Mouse (Mus musculus) natural killer cell, adult 2 months (primary cell): ENCODE measurements at regions not wholly inside any gene's neighbourhood (a gene's known extent, or its start where the extent isn't known, plus 50 kb on each side); places are given as distances from the start of the nearest gene placed in this dataset.
"Not testable (repeated sequence)": the region's sequence is repeated elsewhere in the genome, so short reads cannot be mapped to it uniquely, and the experiment has no call there.

ENCODE experiments used
- DNase-seq, 2 experiments: peaks; one replicate each; pipeline ENCODE4 v3.0.0; 2022; ENCODE audit warnings: low spot score in 2 of 2

DNA sequence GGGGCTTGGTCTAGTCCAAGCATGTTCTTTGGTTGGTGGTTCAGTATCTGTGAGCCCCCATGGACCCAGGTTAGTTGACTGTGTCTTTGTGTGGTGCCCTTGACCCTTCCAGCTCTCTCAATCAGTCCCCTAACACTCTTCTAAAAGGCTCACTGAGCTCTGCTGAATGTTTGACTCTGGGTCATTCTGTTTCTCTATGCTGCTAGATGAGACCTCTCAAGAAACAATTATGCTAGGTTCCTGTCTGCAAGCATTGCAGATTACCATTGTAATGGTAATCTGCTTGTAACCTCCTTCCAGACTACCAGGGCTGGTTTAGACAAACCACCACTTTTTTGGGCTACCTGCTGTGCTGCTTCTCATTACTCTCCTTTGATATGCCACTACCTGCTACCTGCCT, 2863.9 kb downstream of the Gm37988 start:
- no peak for DNase-seq

- peak in 1 of 2 experiments; percentile 0 for DNase-seq
Measured at GRCm38 (mm10) chr1:7709206-7709605, 2901.5 kb downstream of the Gm37988 start.

GRCm38 (mm10) chr1:7732725-7733124, 2925.0 kb downstream of the Gm37988 start:
- no peak for DNase-seq

DNA sequence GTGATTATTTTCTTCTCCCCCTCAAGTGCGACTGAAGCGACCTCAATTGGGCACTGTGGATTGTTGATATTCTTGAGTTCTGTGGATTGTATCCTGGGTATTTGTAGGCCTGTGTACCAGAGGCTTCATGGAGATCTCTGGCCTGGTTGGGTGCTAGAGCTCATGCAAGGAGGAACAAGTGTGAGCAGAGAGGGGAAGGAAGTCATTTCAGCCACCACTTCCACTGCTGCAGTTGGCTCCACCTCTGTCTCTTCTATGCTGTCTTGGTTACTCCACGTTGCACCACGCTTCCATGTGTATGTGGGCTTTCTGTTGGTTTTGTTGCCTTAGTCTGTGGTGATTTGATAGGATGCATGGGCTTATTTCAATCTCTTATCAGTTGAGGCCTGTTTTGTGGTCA, 2929.6 kb downstream of the Gm37988 start:
- DNase-seq = no peak

DNA sequence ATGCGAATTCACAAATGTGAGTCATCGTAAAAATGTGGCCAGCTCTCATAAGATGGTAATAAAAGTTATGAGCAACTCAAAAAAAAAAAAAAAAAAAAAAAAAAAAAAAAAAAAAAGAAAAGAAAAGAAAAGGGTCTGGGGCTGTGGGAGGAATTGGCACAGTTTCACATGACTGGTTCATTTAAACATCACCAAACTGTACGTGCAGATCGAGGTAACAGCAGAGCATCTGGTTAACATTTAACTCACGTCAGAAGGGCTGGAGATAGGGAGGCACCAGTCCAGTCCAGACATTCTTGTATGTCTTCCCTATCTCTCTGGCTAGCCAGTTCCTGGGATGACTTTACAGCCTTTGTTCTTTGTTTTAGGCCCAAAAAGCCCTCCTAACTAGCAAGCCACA, 2938.2 kb downstream of the Gm37988 start:
- DNase-seq = no peak

DNA sequence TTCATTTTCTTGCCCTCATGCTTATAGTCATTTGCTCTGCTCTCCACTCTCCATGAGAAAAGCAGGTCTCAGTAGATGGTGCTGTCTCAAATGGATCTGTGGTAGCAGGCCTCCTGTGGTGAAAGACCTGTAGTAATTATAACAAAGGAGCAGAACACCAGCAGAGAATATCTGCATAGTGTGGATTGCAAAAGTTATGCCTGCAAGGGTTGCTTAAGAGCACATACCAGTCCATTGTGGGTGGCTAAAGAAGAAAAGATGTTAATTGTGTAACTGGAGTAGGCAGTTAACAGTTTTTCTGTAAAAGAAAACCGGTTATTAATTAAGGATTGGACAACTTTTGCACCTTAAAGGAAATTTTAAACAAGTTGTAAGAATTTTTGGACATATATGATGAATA, 2969.0 kb downstream of the Gm37988 start:
- DNase-seq = no peak

DNA sequence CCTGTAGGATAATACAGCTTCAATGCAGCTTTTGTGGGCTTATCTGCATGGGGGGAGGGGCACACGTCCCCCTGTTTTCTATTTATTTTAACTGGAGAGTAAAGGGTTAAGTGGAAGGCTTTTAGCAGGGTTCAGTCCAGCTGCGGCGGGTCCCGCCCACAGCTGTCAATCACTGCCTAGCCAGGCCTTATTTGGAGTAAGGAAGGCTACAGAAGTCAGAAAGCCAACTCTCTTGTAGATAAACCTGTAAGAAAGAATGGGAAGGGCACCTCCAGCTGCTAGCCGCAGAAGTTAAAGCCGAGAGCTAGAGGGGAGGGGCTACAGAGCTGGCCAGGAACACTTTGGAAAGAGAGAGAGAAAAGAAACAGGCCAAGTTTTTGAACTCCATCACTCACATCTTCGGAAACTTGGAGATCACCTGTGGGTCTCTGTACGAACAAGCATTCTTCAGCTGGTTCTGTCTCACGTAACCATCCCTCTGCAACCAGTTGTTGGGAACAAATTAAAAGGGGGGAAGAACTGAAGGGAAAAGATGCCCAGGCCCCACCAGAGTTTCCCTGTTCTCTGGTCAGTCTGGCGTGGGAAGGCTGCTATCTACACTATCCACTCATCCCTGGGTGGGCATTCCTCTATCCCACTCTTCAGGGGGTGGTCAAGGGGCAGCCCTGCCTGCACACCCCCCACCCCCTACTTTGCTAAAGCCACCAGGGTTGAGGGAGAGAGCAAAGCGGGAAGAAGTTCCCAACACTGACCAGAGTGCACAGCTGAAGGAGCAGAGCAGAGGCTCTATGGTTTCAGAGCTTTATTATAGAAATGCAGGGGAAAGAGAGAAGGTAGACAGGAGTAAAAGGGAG, 2969.7 kb downstream of the Gm37988 start:
- no peak for DNase-seq

- DNase-seq = not testable (repeated sequence)
Measured at GRCm38 (mm10) chr1:7778045-7778565, 2970.4 kb downstream of the Gm37988 start.

DNA sequence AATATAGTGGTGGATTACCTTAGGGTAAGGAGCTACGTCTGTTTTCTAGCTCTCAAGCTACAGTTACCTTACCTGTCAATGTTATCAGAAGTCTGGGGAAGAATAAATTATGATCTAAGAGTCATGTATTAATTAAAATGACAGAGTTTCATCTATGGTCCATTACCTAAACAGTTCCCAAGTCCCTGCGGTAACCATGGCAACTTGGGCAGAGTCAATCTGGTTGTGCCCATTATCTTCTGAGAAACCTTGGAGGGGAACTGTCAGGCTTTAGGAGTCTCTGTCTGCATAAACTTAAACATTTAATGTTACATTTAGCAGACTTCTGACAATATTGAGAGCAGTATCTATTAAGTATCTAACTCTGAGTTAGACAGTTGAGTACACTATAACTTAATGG, 2971.0 kb downstream of the Gm37988 start:
- no peak for DNase-seq

GRCm38 (mm10) chr1:7823969-7824368, 3016.3 kb downstream of the Gm37988 start:
- DNase-seq = no peak
